Mouse (Mus musculus): Measurements from ENCODE around the gene Timmdc1. TPM values are rescaled to one million over a fixed set of nuclear protein-coding genes. Genes with fewer than 3 reads are reported as not detected.
A peak's percentile ranks its signal among the peaks of the same experiment; 100 is the strongest.

Gene Timmdc1
- 27.9 and 28.7 TPM in 2 replicates for polyA plus RNA-seq (2015; fragmentation: Nextera tagmentation; extraction: Ambion mirVana)

DNA sequence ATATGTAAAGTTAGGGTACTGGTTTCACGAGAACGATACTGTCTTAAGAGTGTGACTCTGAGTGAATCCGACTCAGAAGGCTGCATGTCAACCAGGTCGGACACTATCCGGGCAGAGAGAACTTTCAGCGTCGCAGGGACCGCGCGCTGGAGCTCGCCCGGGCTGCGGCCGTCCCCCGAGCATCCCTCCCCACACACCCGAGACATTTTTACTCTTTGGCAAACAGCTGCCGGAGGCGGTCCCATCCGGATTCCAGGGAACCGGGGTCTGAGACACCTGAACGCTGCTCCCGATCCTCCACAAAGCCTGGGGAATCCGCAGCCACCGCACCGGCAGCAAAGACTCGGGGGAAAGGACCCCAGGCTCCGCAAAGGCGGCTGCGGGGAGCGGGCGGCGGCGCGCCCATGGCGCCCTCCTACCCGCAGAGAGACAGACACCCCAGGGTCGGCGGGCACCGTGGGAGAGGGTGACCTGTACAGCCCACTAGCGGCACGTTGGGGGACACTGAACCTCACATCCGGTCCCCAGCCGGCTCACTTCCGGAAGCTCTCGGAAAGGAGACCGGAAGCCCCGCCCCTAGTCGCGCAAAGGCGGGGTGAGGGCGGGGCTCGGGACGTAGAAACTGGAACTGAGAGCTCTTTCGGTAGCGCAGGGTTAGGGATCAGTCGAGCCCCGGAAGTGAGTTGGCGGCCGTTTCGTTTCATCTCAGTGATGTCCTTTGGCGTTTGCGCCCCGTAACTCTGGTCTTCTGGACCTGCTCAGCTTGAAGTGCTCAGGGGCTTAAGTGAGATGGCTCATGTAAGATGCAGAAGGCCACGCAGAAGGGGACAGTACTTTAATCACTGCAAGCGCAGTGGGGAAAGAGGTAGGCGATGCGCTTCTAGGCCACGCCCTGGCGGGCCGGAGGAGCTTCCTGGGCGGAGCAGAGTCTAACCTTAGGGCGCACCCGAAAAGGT is at the start of gene Timmdc1:
Gene Timmdc1, minus strand, starts transcription at position 535 of the 956 bp plus-strand sequence.
- H3K4me1 ChIP-seq (replicated peaks; ENCODE audit: insufficient read depth, low read length) = no peaks in the 10 kb centered on the region
- no peaks in the 10 kb centered on the region for H3K27me3 ChIP-seq (ENCODE audit: insufficient read depth, low read length)
- under 1% methylated on average over 73 of the region's 73 CpGs for WGBS
- no peaks in the 10 kb centered on the region for H3K9me3 ChIP-seq (replicated peaks; ENCODE audit: low read length)
- peak; percentile 39 for TF ChIP-seq CTCF (IDR thresholded peaks at IDR 0.05; ENCODE audit: low read depth)
- H3K36me3 ChIP-seq (ENCODE audit: insufficient read depth, low read length) = peaks cover 12% of the 10 kb centered on the region; the same call in 1 of the 2 replicates
- H3K4me3 ChIP-seq (replicated peaks; ENCODE audit: low read depth, low read length) = peak within 1 kb of the TSS; percentile 89
- peak within 1 kb of the TSS; percentile 94 for H3K27ac ChIP-seq
- peak; percentile 98 for DNase-seq (ENCODE audit: low spot score)
- peak within 1 kb of the TSS; percentile 66 for H3K4me2 ChIP-seq (ENCODE audit: low read length)
- peak within 1 kb of the TSS; percentile 90 for H3K9ac ChIP-seq (ENCODE audit: low read depth, low read length)
- ATAC-seq (replicated peaks; ENCODE audit: low FRiP score, low read depth) = peak; percentile 98

DNA sequence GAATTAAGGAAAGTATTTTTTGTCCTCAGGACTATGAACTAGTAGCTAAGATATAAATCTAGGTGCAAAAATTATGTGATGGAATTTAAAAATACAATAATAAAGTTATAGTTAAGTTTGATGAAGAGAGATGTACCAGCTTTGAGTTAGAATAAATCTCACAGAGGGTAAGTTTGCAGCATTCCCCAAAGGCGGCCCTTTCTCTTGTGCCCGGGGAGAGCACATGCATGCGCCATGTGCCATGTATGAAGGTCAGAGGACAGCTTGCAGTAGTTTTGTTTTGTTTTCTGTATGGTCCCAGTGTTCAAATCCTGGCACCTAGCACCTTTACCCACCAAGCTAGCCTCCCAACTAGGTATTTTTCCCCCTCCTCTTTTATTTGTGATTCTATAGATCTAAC is 49.0 kb upstream of the Timmdc1 start:
- H3K4me2 ChIP-seq (ENCODE audit: low read length) = no peak overlapping the region
- H3K27me3 ChIP-seq (ENCODE audit: insufficient read depth, low read length) = no peaks in the 10 kb centered on the region
- H3K9me3 ChIP-seq (replicated peaks; ENCODE audit: low read length) = no peaks in the 10 kb centered on the region
- TF ChIP-seq CTCF (IDR thresholded peaks at IDR 0.05; ENCODE audit: low read depth) = no peak
- 96% methylated on average over 3 of the region's 3 CpGs for WGBS
- no peaks in the 10 kb centered on the region for H3K4me1 ChIP-seq (replicated peaks; ENCODE audit: insufficient read depth, low read length)
- no peak overlapping the region for H3K9ac ChIP-seq (ENCODE audit: low read depth, low read length)
- peaks cover 42% of the 10 kb centered on the region for H3K36me3 ChIP-seq (ENCODE audit: insufficient read depth, low read length)
- no peak for DNase-seq (ENCODE audit: low spot score)
- H3K27ac ChIP-seq = no peak overlapping the region
- no peak for ATAC-seq (replicated peaks; ENCODE audit: low FRiP score, low read depth)
- no peak overlapping the region for H3K4me3 ChIP-seq (replicated peaks; ENCODE audit: low read depth, low read length)

DNA sequence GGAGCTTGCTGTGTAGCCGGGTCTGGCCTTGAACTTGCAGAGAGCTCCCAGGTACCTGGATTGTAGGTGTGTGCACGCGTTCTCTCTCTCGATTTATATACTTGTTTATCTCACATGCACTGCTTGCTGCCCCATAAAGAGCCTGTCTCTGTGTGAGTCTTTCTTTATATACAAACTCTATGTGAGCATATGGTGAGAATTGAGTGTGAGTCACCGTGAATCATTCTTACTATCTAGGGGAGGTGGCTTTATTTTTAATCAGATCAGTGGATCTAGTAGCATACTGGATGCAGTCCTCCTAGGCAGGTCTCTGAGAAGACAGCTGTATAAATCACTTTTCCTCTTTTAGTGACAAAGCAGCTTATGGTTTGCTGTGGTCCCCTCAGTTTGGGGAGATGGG is 45.7 kb upstream of the Timmdc1 start:
- no peak overlapping the region for H3K9ac ChIP-seq (ENCODE audit: low read depth, low read length)
- TF ChIP-seq CTCF (IDR thresholded peaks at IDR 0.05; ENCODE audit: low read depth) = no peak

DNA sequence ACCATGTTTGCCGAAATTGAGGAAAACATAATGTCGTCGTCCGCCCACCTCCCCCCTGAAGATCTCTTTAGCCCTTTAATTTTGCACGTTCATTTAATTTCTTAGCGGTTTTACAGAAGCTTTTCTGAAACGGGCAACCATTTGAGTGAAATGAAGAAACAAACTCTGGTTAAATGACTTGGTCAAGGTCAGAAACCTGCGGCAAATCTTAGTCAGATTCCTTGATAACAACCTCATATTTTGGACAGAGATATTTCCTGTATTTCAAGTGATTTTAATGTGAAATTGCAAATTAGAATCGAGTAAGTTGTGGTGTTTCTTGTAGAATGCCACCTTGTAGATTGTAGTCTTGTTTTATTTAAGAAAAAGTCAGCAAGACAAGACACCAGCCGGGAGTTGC is 41.1 kb upstream of the Timmdc1 start:
- no peak for ATAC-seq (replicated peaks; ENCODE audit: low FRiP score, low read depth)
- DNase-seq (ENCODE audit: low spot score) = no peak
- peak overlapping the region; percentile 67 for H3K4me2 ChIP-seq (ENCODE audit: low read length)
- no peak for TF ChIP-seq CTCF (IDR thresholded peaks at IDR 0.05; ENCODE audit: low read depth)
- peaks cover 5% of the 10 kb centered on the region; the same call in 1 of the 2 replicates for H3K4me1 ChIP-seq (replicated peaks; ENCODE audit: insufficient read depth, low read length)
- H3K36me3 ChIP-seq (ENCODE audit: insufficient read depth, low read length) = peaks cover 8% of the 10 kb centered on the region; the same call in 1 of the 2 replicates
- no peaks in the 10 kb centered on the region for H3K9me3 ChIP-seq (replicated peaks; ENCODE audit: low read length)
- H3K27ac ChIP-seq = no peak overlapping the region
- 23% methylated on average over 10 of the region's 10 CpGs for WGBS
- H3K9ac ChIP-seq (ENCODE audit: low read depth, low read length) = peak overlapping the region; percentile 88
- no peaks in the 10 kb centered on the region for H3K27me3 ChIP-seq (ENCODE audit: insufficient read depth, low read length)
- H3K4me3 ChIP-seq (replicated peaks; ENCODE audit: low read depth, low read length) = peak overlapping the region; percentile 95

More for the DNA sequence above, 45.7 kb upstream of the Timmdc1 start:
- H3K9me3 ChIP-seq (replicated peaks; ENCODE audit: low read length) = no peaks in the 10 kb centered on the region
- no peak overlapping the region for H3K4me3 ChIP-seq (replicated peaks; ENCODE audit: low read depth, low read length)
- H3K4me1 ChIP-seq (replicated peaks; ENCODE audit: insufficient read depth, low read length) = peaks cover 5% of the 10 kb centered on the region; the same call in 1 of the 2 replicates
- H3K27me3 ChIP-seq (ENCODE audit: insufficient read depth, low read length) = no peaks in the 10 kb centered on the region
- peaks cover 28% of the 10 kb centered on the region for H3K36me3 ChIP-seq (ENCODE audit: insufficient read depth, low read length)
- no peak overlapping the region for H3K4me2 ChIP-seq (ENCODE audit: low read length)
- no peak overlapping the region for H3K27ac ChIP-seq
- ATAC-seq (replicated peaks; ENCODE audit: low FRiP score, low read depth) = no peak
- WGBS = 93% methylated on average over 5 of the region's 5 CpGs
- no peak for DNase-seq (ENCODE audit: low spot score)

DNA sequence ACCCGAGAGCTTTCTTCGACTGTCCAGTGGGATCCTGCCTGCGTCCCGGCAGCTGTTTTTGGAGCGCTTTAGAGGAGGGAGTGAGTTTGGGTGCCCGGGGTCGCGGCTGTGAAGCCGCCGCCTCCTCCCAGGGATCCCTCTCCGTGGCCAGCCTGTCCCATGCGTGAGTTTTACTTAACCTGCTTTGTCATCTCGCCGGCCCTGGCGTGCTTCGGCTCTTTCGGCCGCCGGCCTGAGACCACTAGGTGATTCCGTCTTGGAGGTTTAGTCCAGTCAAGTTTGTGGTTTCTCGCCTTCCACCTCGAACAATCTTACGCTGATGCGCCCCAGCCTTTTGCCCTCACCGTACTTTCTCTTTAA is 40.5 kb upstream of the Timmdc1 start:
- Histone ChIP-seq H3K4me2 (ENCODE audit: low read length) (peak overlapping the region; percentile 67), H3K27me3 (ENCODE audit: insufficient read depth, low read length) (no peaks in the 10 kb centered on the region), H3K9me3 (replicated peaks; ENCODE audit: low read length) (no peaks in the 10 kb centered on the region), H3K27ac (peak overlapping the region; percentile 73), H3K36me3 (ENCODE audit: insufficient read depth, low read length) (peaks cover 4% of the 10 kb centered on the region; the same call in 1 of the 2 replicates), H3K4me1 (replicated peaks; ENCODE audit: insufficient read depth, low read length) (peaks cover 5% of the 10 kb centered on the region; the same call in 1 of the 2 replicates), H3K9ac (ENCODE audit: low read depth, low read length) (peak overlapping the region; percentile 88), H3K4me3 (replicated peaks; ENCODE audit: low read depth, low read length) (peak overlapping the region; percentile 95)
- WGBS = 0% methylated on average over 25 of the region's 25 CpGs
- TF ChIP-seq CTCF (IDR thresholded peaks at IDR 0.05; ENCODE audit: low read depth) = no peak
- DNase-seq (ENCODE audit: low spot score) = peak; percentile 40
- ATAC-seq (replicated peaks; ENCODE audit: low FRiP score, low read depth) = no peak; the same call in 1 of the 2 replicates

DNA sequence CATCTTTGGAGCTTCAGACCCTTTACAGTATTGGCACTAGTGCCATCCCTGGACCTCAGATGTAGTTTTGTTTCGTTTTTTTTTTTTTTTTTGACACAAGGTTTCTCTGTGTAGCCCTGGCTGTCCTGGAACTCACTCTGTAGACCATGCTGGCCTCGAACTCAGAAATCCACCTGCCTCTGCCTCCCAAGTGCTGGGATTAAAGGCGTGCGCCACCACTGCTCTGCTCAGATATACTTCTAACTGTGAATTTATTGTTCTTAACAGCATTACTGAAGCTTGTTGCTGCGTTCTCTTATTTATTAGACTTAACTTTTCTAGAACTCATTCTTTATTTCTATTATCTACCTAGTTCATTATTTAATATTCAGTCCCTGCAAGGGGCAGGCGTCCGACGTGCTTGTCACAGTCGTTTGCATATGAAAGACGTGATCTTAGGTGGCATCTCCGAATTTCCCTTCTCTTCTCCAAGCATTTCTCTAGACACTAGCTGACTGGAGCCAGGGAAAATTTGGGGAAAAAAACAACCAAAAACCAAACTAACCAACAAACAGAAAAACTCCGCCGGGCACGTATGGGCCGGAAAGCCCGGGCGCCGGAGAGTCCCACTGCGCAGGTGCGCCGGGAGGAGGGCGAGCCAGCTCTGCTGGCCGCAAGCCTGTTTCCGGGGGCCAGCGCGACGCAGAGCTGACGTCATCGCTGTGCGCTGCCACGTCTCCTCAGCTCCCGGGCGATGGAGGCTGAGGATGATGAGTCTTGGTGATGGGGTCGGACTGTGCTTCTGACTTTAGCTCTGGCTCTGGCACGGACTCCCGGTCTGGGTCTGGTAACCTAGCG is 39.9 kb upstream of the Timmdc1 start:
- Histone ChIP-seq H3K27ac (peak overlapping the region; percentile 73), H3K27me3 (ENCODE audit: insufficient read depth, low read length) (no peaks in the 10 kb centered on the region), H3K4me1 (replicated peaks; ENCODE audit: insufficient read depth, low read length) (peaks cover 5% of the 10 kb centered on the region; the same call in 1 of the 2 replicates), H3K4me3 (replicated peaks; ENCODE audit: low read depth, low read length) (peak overlapping the region; percentile 95), H3K9ac (ENCODE audit: low read depth, low read length) (peak overlapping the region; percentile 88), H3K9me3 (replicated peaks; ENCODE audit: low read length) (no peaks in the 10 kb centered on the region), H3K36me3 (ENCODE audit: insufficient read depth, low read length) (no peaks in the 10 kb centered on the region), H3K4me2 (ENCODE audit: low read length) (peak overlapping the region; percentile 67)
- ATAC-seq (replicated peaks; ENCODE audit: low FRiP score, low read depth) (peak; percentile 97), DNase-seq (ENCODE audit: low spot score) (peak; percentile 95)
- TF ChIP-seq CTCF (IDR thresholded peaks at IDR 0.05; ENCODE audit: low read depth) = no peak
- 8% methylated on average over 37 of the region's 37 CpGs for WGBS
